Mouse (Mus musculus): ENCODE results near the gene Cap1. TPM values are rescaled to one million over a fixed set of nuclear protein-coding genes. Genes with fewer than 3 reads are reported as not detected.

Gene Cap1
- total RNA-seq (2021) = 10 to 100 TPM; 33.4 to 39.2 TPM
- long read RNA-seq, experiment 1, partial matches to known transcripts = 0 of 9 reads
- long read RNA-seq, experiment 1, other reads (novel, unspliced or antisense) = 1 of 9 reads
- long read RNA-seq, experiment 2, partial matches to known transcripts = 1 of 1 reads
- long read RNA-seq, experiment 2, other reads (novel, unspliced or antisense) = 0 of 1 reads

DNA sequence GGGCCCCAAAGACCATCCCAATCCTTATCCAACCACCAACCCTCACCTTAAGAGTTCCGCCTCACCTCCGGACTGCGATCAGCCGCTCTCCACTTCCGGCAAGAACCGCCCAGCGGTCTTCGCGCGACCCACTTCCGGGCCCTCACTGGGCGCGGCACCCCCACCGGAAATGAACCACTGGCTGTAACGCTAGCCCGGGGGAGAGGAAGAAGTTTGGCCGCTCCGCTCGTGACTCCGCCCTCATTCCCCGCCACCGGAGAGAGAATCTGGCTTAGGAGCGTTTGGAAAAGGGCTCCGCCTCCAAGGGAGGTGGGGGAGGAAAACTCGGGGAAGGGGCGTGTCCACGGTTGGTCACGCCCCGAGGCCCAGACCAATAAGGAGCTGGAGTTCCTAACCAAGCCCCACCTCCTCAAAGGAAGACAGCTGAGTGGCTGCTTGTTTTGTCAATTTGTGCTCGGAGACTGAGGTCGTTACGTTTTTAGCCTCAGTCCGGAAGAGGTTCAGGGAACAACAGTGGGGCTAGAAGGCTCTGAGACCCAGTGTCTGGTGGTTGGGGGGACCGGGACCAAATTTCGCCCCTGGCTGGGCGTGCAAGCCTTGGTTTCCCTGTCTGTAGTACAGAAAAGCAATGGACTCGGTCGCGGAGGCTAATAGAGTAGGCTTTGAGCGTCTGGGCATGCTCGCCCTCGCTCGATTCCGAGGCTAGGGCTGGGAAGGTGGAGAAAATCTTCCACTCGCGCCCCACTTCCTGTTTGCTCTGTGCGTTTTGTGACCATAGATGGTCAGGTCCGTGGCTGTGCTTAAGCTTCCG is at the start of gene Cap1:
TSS of gene Cap1 (minus strand) at position 289 of the 811 bp plus-strand sequence.
- DNase-seq = peak; percentile 98
- intact Hi-C loops (cut with DNase I; ENCODE audit: low total_unique reads) = no loop called here

DNA sequence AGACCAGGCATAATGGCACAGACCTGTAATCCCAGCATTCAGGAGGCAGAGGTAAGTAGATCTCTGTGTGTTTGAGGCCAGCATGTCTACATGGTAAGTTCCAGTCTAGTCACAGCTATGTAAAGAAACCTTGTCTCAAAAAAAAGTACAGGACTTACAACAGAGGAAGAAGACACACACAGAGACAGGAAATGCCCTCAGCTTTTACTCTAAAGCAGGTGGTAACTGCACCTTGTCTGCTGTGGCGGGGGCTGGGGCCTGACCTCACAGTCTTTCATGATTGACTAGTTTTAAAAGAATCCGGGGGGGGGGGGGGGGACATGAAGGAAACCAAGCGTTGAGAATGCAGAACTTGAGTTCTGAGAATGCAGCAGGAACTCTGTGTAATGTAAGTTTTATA is 48.0 kb upstream of the Cap1 start:
- DNase-seq = no peak
- intact Hi-C loops (cut with DNase I; ENCODE audit: low total_unique reads) = no loop called here

DNA sequence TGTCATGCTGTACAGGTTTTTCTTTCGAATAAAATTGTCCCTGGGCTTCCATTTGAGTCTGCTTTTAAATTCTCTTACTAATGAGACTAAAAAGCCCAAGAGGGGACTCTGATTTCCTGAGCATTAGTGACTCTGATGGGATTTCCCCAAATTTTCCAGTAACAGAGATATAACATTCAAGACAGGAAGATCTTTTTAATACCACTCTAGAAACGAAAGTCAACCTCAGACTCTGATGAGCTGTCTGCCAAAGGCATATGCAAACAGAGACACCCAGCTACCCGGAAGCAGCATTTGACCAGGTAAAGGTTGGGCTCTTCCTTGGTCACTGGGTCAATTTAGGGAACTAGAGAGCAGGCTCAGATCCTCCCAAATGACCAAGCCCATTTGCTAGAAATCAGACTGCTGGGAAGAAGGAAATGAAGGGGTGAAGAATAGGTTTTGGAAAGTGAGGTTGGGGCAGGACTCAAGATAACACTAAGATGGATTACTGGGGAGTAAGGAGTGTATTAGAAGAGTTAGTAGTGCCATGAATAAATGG is 47.3 kb upstream of the Cap1 start:
- DNase-seq = no peak
- intact Hi-C loops (cut with DNase I; ENCODE audit: low total_unique reads) = no loop called here

DNA sequence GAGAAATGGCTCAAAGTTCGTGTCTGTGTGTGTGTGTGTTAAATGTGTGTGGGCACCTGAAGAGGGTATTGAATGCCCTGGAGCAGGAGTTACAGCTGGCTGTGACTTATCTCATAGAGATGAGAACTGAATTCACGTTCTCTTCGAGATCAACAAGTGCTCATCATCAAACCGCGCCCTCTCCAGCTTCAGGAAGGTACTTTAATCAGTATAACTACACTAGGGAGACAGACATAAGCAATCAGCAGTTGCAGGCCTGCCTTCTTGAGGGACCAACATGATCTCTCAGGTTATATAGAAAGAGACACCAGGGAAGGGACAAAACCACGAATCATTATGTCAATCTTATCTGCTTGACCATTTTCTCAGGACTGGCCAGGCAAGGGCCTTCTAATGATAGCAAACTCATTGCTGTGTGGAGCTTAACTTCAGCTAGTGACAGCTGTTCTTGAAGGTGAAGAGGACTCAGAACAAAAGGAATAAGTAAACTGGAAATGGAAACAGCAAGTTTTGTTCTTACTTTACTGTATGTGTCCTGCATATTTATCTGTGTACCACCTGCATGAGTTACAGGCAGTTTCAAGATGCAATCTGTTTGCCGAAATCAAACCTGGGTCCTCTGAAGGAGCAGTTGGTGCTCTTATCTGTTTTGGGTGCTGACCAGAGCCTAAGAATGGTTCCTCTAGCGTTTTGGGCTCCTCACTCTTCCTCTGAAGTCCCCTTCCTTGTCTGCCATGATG is 46.6 kb upstream of the Cap1 start:
- intact Hi-C loops (cut with DNase I; ENCODE audit: low total_unique reads) = no loop called here
- DNase-seq = no peak

DNA sequence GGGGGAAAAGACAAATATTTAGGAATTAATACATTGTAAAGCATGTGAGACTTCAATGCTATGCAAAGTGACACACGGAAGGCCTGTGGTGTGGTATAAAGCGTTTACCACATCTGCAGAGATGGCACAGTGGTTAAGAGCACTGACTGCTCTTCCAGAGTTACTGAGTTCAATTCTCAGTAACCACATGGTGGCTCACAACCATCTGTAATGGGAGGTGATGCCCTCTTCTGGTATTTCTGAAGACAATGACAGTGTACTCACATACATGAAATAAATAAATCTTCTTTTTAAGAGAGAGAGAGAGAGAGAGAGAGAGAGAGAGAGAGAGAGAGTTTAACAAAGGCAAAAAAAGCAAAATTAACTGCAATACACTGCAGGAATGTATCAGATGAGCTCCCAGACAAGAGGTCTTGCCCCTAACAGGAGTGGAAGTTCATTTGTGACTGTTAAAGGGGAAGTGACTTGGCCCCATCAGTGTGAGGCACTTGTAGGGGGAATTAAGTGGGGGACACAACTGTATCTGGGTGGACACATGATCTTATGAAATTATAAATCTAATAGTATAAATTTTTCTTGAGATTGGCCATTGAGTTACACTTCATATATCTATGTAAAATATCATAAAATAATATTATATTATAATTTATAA is 45.2 kb upstream of the Cap1 start:
- DNase-seq = no peak
- intact Hi-C loops (cut with DNase I; ENCODE audit: low total_unique reads) = no loop called here

DNA sequence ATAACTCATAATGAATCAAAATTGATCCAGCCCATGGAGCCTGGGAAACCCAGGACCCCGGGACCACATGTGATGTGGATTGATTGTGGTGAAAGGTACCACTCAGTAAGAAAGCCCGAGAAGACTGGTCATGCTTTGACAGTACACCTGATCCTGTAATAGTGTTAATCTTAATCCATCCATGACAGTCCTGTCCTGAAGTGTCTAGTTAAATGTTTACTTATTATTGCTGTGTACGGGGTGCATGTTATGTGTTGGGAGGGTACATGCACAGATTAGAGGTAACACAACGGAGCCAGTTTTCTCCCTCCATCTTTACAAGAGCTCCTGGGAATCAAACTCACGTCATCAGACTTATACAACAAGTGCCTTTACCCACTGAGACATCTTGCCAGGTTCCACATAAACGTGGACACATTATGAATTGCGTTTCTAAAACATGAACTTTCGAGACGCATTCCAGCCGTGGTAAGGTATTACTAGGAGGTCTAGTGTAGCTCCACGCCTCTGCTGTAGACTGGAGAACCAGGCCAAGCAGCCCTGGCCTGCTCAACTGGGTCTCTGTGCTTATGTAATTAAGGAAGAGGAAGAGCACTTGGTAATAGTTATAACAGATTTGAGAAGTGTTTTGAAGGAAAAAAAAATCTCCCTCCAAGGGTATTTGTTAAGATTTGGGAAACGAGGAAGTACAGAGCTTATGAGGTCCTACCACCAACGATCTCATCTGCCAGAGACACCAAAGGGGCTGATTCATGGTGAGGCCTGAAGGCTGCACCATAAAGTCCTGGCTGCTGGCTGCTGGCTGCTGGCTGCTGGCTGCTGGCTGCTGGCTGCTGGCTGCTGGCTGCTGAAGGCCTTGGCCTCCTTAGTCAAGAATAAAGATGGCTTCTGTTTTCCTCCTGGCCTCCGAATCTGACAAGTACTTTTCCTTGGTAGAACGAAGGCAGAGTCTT is 37.8 kb upstream of the Cap1 start:
- peak; percentile 24 for DNase-seq
- intact Hi-C loops (cut with DNase I; ENCODE audit: low total_unique reads) = no loop called here

DNA sequence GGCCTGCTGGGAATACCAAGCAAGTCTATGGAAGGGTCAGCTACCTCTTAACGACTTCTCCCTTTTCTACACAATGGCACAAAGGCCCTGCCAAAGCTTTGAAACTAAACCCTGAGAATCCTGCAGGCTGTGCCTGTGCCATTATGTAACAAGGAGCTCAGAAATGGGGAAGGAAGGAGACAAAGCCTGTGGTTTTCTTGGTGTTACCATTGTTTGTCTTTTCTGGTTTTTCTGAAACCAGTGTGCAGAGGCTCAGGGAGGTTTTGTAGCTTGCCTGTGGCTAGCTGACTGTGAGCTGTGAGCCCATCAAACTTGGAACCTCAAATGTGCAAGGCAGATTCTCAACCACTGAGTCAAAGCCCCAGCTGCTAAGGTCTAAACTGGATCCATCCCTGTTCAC is 37.0 kb upstream of the Cap1 start:
- no peak for DNase-seq
- intact Hi-C loops (cut with DNase I; ENCODE audit: low total_unique reads) = no loop called here

DNA sequence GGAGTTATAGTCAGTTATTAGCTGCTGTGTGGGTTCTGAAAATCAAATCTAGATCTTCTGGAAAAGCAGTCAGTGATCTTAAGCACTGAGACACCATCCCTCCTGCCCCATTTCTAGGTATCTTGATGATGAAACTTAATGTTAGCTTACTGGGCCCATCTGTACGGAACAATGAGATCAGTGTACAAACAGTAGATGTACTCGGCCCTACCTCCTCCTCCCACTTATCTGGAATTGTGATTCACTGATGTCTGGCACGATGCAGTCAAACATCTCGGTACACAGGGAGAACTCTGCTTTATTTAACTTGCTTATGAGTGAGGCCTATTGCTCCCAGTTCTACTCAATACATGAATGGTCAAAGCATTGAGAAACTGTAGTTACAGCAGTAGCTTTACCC is 30.1 kb upstream of the Cap1 start:
- DNase-seq = no peak
- intact Hi-C loops (cut with DNase I; ENCODE audit: low total_unique reads) = no loop called here

DNA sequence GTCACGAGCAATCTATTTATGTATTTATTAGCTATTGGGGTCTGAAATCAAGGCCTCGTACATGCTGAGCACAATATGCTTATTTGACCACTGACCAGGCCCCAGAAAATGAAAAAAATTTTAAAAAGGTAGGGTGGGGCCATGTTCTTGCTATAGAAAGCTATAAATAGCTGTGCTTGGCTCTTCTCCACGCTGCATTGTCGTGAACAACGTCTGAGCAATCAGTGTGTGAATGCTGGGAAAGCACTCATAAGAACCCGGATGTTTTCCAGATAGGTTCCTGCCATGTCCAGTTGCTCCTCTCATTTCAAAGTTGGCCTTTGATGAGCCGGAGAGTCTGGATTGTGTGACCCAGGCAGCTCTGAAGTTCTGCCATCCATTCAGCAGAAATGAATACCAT is 28.3 kb upstream of the Cap1 start:
- intact Hi-C loops (cut with DNase I; ENCODE audit: low total_unique reads) = loop anchor here (5.0 kb wide), 1 partner anchor 68 kb away; no protein-coding TSS in a partner anchor
- DNase-seq = peak; percentile 6

DNA sequence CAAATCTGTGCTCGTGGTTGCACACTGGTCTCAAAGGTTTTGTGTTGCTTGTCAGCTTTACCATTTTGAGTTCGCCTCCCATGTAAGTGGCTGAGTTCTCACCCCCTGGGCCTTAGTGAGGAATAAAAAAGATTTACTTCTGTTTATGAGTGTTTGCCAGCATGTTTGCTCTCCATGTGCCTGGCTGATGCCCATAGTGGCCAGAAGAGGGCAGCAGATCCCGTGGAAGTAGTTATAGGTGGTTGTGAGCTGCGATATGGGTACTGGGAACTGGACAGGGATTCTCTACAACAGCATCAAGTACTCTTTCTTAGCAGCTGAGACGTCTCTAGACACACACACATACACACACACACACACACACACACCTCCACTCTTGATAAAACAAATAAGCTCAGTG is 26.8 kb upstream of the Cap1 start:
- intact Hi-C loops (cut with DNase I; ENCODE audit: low total_unique reads) = loop anchor here (5.0 kb wide), 1 partner anchor 70 kb away; no protein-coding TSS in a partner anchor
- no peak for DNase-seq

DNA sequence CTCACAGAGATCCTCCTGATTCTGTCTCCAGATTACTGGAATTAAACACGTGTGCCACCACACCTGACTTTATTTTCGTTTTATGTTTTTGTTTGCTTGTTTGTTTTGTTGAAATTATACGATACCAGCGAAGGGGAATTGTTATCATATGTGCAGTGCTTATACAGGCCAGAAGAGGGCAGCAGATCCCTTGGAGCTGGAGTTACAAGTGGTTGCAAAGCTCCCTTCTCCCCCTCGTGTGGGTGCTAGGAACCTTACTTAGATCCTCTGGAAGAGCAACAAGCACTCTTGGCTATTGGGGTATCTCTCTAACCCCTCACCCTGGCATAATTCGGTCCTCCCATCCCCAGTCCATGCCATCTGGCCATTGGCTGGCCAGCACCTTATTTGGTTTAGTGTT is 24.7 kb upstream of the Cap1 start:
- DNase-seq = no peak

DNA sequence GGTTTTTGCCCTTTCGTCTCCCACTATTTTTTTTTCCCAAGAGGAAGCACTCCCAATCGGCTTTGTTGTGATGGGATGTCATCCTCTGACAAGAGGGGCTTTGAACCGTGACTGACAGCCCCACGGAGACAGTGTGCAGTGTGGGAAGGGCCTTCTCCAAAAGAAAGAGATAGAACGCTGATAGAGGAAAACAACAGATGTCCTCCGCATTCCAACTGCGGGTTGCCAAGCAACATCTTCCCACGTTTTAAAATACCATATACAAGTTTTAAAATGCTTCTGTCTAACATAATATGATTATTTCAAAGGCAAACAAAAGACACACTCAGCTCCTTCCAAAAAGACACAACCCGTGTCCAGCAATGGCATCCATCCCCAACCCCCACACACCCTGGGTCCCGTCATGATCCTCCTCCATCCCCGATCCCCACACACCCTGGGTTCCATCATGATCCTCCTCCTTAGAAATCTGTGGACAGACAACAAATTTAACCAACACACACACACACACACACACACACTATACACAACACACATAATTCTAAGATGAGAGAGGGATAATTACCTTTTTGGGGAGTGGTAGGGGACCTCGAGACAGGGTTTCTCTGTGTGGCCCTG is 23.8 kb upstream of the Cap1 start:
- DNase-seq = no peak
- intact Hi-C loops (cut with DNase I; ENCODE audit: low total_unique reads) = loop anchor here (5.0 kb wide), 1 partner anchor 73 kb away; no protein-coding TSS in a partner anchor

More for the DNA sequence above, 24.7 kb upstream of the Cap1 start:
- intact Hi-C loops (cut with DNase I; ENCODE audit: low total_unique reads) = loop anchor here (5.0 kb wide), 1 partner anchor 72 kb away; no protein-coding TSS in a partner anchor

DNA sequence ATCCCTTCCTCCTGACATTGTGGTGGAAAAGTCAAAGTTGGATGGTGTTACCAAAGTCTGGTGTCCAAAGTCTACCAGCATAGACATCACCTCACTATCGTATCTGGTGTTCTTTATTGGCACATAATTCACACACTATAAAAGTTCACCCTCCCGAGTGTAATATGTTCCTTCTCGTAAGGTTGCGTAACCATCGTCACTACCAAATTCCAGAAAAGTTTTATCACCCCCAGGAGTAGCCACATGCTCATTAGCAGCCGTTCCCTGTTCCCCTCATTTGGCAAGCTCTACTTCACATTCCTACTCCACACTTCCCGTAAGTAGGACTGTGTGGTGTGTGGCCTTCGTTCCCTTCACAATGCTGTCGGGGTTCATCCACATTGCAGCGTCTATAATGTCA is 19.5 kb upstream of the Cap1 start:
- DNase-seq = no peak
- intact Hi-C loops (cut with DNase I; ENCODE audit: low total_unique reads) = no loop called here

DNA sequence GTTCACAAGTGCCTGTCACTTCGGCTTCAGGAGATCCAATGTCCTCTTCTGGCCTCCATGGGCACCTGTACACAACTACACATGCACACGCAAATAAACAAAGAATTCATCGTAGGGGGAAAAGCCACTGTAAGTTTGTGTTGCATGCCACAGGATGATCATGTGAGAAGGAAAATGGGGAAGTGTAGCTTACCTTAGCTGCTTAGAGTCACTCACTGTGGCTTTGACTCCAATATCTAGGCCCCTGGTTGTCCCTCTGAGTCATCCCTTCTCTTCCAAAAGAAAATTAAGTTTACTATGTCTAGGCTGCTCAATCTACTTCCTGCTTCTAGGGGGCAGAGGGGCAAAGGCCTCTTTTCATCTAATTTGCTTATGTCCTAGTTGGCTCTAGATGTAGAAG is 17.9 kb upstream of the Cap1 start:
- no peak for DNase-seq
- intact Hi-C loops (cut with DNase I; ENCODE audit: low total_unique reads) = no loop called here

DNA sequence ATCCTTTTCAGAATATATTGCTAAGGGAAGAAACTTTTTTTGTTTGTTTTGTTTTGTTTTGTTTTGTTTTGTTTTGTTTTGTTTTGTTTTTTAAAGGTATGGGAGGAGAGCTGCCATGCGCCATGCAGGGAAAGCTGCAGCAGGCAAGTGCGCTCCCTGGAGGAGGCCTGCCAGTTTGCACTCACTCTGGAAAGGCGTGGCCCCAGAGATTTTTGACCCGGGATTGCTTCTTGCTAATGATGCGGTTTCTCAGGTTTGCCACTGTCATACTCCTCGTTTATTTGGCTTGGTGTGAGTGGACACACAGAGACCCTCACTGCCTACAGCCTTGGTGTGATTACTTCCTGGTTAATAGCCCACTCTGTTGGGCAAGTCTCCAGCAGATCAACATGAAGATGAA is 16.3 kb upstream of the Cap1 start:
- intact Hi-C loops (cut with DNase I; ENCODE audit: low total_unique reads) = no loop called here
- DNase-seq = peak; percentile 22

DNA sequence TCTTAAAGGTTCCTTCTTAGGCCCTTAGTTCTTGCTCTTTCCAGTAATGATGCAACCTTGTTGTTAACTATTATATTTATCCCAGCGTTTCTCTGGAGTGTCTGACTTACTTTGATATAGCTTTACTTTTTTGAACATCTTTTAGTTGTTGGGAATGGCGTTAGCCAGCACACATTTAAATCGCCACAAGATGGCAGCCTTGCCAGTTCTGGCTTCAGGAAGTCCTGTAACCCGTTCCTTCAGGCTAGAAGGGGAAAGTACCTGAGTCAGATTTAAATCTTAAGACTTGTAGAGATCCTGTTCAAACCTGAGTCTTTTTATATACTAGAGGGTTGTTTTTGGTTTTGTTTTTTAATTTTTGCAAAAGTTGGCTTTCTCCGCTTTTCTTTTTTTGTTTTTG is 12.5 kb upstream of the Cap1 start:
- intact Hi-C loops (cut with DNase I; ENCODE audit: low total_unique reads) = loop anchor here (5.0 to 10.0 kb wide), 2 partner anchors 84 to 186 kb away; no protein-coding TSS in a partner anchor
- peak; percentile 57 for DNase-seq

DNA sequence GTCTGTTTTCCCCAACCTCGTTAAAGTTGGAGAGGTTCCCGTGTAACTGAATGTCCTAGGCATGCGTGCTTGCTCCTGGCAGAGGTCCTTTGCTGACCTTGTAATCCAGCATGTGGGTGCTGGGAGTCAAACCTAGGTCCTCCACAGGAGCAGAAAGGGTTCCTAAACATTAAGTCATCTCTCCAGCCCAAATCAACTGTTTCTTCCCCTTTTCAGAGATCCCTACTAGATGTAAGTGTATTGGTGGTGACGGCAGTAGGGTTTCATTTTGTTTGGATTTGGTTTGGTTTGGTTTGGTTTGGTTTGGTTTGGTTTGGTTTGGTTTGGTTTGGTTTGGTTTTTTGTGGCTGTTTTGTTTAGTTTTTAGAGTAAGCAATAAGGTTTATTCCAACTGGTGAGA is 11.9 kb upstream of the Cap1 start:
- no peak for DNase-seq
- intact Hi-C loops (cut with DNase I; ENCODE audit: low total_unique reads) = loop anchor here (5.0 to 10.0 kb wide), 2 partner anchors 85 to 187 kb away; no protein-coding TSS in a partner anchor

DNA sequence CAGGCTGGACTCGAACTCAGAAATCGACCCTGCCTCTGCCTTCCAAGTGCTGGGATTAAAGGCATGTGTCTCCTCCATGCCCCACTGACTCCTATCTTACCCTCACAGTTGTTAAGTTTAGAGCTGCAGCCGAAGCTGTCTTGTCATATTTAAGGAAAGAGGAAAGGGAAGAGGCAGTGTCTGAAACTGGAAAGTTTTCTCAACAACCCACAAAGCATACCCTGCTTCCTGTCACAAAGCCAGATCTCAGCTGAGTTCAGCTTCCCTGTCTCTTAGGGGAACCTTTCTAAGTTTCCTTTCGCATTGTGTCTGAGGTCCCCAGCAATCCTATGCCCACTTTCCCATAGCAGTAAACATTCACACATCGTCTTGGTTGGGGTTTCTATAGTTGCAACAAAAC is 6.3 kb upstream of the Cap1 start:
- DNase-seq = no peak
- intact Hi-C loops (cut with DNase I; ENCODE audit: low total_unique reads) = loop anchor here (10.0 kb wide), 1 partner anchor 193 kb away; no protein-coding TSS in a partner anchor

Measured in gastrocnemius, postnatal 14 days (tissue).